Mouse (Mus musculus): Measurements from ENCODE around the gene Tmem168. TPM values are rescaled to one million over a fixed set of nuclear protein-coding genes. Genes with fewer than 3 reads are reported as not detected.

Gene Tmem168
- polyA plus RNA-seq, 1 experiment: 2.4 TPM

DNA sequence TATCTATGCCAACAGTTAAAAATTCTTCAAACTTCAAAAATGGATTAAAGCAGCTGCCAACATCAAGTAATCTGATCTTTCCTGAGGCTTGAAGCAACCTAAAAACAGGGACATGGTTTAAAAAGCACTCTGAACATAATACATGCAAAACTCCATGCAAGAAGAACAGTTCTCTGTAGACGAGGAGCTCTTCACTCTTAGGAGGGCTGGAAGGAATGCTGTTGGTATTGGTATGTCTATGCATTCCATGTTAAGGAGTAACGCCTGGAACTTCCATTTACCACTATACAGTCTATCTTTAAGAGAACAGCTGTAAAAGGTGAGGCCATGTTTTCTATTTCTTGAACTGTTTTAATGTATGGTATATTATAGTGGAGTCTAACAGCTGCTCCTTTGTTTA, 22.7 kb upstream of the Tmem168 start:
- peaks cover 7% of the 10 kb centered on the region; the same call in 1 of the 2 replicates for H3K36me3 ChIP-seq (ENCODE audit: control insufficient read depth, insufficient read depth, low read length)
- WGBS: 86% methylated on average over 2 of the region's 2 CpGs
- no peaks in the 10 kb centered on the region for H3K27me3 ChIP-seq (ENCODE audit: control insufficient read depth, insufficient read depth, low read length)
- TF ChIP-seq POLR2A (IDR thresholded peaks at IDR 0.05; ENCODE audit: low read depth, low read length): no peak
- no peak overlapping the region for H3K27ac ChIP-seq (ENCODE audit: insufficient read depth, low read depth, low read length)
- H3K4me3 ChIP-seq (ENCODE audit: low read depth, low read length): no peak overlapping the region
- no peaks in the 10 kb centered on the region for H3K4me1 ChIP-seq (ENCODE audit: control insufficient read depth, insufficient read depth, insufficient read length, low read length)

DNA sequence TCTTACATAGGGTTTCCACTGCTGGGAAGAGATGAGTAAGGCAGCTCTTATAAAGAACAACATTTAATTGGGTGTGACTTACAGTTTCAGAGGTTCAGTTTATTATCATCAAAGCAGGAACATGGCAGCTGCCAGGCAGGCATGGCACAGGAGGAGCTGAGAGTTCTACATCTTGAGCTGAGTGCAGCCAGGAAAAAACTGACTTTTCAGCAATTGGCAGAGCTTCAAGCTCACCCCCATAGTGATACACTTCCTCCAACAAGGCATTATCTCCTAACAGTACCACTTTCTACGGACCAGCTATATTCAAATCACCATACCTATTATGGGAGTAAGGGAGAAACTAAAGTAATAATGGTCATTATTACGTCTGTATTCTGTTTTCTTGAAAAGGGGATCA, 11.7 kb upstream of the Tmem168 start:
- Histone ChIP-seq H3K4me3 (ENCODE audit: low read depth, low read length) (no peak overlapping the region), H3K27me3 (ENCODE audit: control insufficient read depth, insufficient read depth, low read length) (no peaks in the 10 kb centered on the region), H3K36me3 (ENCODE audit: control insufficient read depth, insufficient read depth, low read length) (no peaks in the 10 kb centered on the region), H3K27ac (ENCODE audit: insufficient read depth, low read depth, low read length) (no peak overlapping the region), H3K4me1 (ENCODE audit: control insufficient read depth, insufficient read depth, insufficient read length, low read length) (no peaks in the 10 kb centered on the region)
- 72% methylated on average over 2 of the region's 2 CpGs for WGBS
- no peak for TF ChIP-seq POLR2A (IDR thresholded peaks at IDR 0.05; ENCODE audit: low read depth, low read length)
- TF ChIP-seq CTCF (IDR thresholded peaks at IDR 0.05; ENCODE audit: extremely low read depth, insufficient read length, insufficient replicate concordance, low read depth, low read length): no peak

DNA sequence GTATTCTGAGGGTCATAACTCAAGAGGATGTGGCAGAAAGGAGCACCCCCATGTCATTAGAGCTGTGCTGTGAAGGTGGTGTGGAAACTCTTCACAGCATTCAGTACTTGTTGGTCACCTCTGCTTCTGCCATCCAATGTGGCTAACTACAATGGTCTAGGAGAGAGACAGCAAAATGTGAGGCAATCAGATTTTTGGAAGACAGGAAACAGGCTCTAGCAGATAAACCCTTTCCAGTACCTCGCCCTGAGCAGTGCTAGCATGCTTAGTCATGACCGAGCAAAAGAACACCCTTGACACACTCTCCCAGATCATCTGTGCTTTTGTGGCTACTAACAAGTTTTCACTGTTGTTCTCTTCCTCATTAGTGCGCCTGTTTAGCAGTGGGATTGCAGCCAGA, 9.2 kb upstream of the Tmem168 start:
- no peaks in the 10 kb centered on the region for H3K27me3 ChIP-seq (ENCODE audit: control insufficient read depth, insufficient read depth, low read length)
- H3K4me3 ChIP-seq (ENCODE audit: low read depth, low read length): no peak overlapping the region
- TF ChIP-seq CTCF (IDR thresholded peaks at IDR 0.05; ENCODE audit: extremely low read depth, insufficient read length, insufficient replicate concordance, low read depth, low read length): no peak
- TF ChIP-seq POLR2A (IDR thresholded peaks at IDR 0.05; ENCODE audit: low read depth, low read length): no peak
- no peaks in the 10 kb centered on the region for H3K36me3 ChIP-seq (ENCODE audit: control insufficient read depth, insufficient read depth, low read length)
- H3K4me1 ChIP-seq (ENCODE audit: control insufficient read depth, insufficient read depth, insufficient read length, low read length): no peaks in the 10 kb centered on the region
- H3K27ac ChIP-seq (ENCODE audit: insufficient read depth, low read depth, low read length): no peak overlapping the region
- 73% methylated on average over 3 of the region's 3 CpGs for WGBS

DNA sequence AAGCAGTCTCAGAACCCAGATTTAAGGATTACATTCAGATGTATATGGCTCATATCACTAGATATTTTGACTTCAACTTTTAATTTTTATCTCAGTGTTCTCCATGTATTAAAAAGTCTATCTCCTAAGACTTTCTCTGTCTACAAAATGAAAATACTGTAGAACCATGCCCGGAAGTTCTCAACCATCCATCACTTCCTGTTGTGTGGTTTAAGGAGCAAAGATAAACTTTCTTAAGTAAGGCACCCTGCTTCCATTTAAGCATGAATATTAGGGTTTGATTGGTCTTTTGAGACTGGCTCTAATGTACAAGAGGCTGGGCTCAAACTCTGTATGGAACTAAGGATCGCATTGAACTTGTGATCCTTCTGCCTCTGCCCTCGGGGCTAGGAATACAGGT, 6.7 kb upstream of the Tmem168 start:
- Histone ChIP-seq H3K4me3 (ENCODE audit: low read depth, low read length) (no peak overlapping the region), H3K4me1 (ENCODE audit: control insufficient read depth, insufficient read depth, insufficient read length, low read length) (no peaks in the 10 kb centered on the region), H3K27me3 (ENCODE audit: control insufficient read depth, insufficient read depth, low read length) (no peaks in the 10 kb centered on the region), H3K36me3 (ENCODE audit: control insufficient read depth, insufficient read depth, low read length) (no peaks in the 10 kb centered on the region), H3K27ac (ENCODE audit: insufficient read depth, low read depth, low read length) (no peak overlapping the region)
- no peak for TF ChIP-seq CTCF (IDR thresholded peaks at IDR 0.05; ENCODE audit: extremely low read depth, insufficient read length, insufficient replicate concordance, low read depth, low read length)
- no peak for TF ChIP-seq POLR2A (IDR thresholded peaks at IDR 0.05; ENCODE audit: low read depth, low read length)
- 83% methylated on average over 3 of the region's 3 CpGs for WGBS

DNA sequence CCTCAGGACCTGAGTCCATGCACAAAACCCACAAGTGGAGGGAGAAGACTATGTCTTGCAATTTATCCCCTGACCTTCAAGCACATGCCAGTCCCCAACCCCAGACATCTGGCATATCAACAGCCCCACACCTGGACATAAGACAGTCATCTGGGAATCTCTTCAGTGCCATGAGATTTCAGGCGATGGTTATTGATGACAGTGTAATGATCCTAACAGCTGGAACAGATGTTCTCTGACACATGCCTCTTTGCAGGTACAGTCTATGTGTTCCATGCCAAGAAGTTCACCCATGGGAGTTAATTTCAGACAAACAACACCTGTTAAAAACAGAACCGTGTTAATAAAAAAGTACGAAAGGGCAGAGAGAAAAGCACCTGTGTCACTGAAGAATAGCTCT, 5.8 kb upstream of the Tmem168 start:
- no peaks in the 10 kb centered on the region for H3K4me1 ChIP-seq (ENCODE audit: control insufficient read depth, insufficient read depth, insufficient read length, low read length)
- H3K27ac ChIP-seq (ENCODE audit: insufficient read depth, low read depth, low read length): no peak overlapping the region
- WGBS: 49% methylated on average over 3 of the region's 3 CpGs
- H3K4me3 ChIP-seq (ENCODE audit: low read depth, low read length): no peak overlapping the region
- no peaks in the 10 kb centered on the region for H3K27me3 ChIP-seq (ENCODE audit: control insufficient read depth, insufficient read depth, low read length)
- no peaks in the 10 kb centered on the region for H3K36me3 ChIP-seq (ENCODE audit: control insufficient read depth, insufficient read depth, low read length)
- TF ChIP-seq CTCF (IDR thresholded peaks at IDR 0.05; ENCODE audit: extremely low read depth, insufficient read length, insufficient replicate concordance, low read depth, low read length): no peak
- TF ChIP-seq POLR2A (IDR thresholded peaks at IDR 0.05; ENCODE audit: low read depth, low read length): no peak

DNA sequence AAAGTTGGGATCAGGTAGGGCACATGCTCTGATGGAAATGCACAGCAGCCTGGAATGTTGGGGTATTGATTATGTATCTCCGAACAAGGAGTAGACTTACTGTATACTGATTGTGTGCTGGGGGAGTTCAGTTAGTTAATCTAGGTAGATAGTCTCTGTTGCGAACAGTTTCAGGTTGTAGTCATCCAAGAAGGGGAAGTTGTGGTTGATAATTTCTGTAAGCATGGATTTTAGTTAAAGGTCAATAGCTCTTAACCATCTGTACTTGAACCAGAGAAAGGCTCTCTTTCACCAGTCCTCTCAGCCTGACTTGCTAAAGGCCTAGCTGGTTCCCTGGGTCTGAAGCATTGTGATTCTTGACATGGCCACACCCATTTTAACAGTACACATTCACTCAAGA, 3.0 kb upstream of the Tmem168 start:
- no peaks in the 10 kb centered on the region for H3K36me3 ChIP-seq (ENCODE audit: control insufficient read depth, insufficient read depth, low read length)
- H3K4me1 ChIP-seq (ENCODE audit: control insufficient read depth, insufficient read depth, insufficient read length, low read length): no peaks in the 10 kb centered on the region; the same call in 1 of the 2 replicates
- WGBS: 87% methylated on average over 2 of the region's 2 CpGs
- no peak for TF ChIP-seq CTCF (IDR thresholded peaks at IDR 0.05; ENCODE audit: extremely low read depth, insufficient read length, insufficient replicate concordance, low read depth, low read length)
- TF ChIP-seq POLR2A (IDR thresholded peaks at IDR 0.05; ENCODE audit: low read depth, low read length): no peak
- no peak overlapping the region for H3K4me3 ChIP-seq (ENCODE audit: low read depth, low read length)
- H3K27ac ChIP-seq (ENCODE audit: insufficient read depth, low read depth, low read length): no peak overlapping the region
- no peaks in the 10 kb centered on the region for H3K27me3 ChIP-seq (ENCODE audit: control insufficient read depth, insufficient read depth, low read length)

DNA sequence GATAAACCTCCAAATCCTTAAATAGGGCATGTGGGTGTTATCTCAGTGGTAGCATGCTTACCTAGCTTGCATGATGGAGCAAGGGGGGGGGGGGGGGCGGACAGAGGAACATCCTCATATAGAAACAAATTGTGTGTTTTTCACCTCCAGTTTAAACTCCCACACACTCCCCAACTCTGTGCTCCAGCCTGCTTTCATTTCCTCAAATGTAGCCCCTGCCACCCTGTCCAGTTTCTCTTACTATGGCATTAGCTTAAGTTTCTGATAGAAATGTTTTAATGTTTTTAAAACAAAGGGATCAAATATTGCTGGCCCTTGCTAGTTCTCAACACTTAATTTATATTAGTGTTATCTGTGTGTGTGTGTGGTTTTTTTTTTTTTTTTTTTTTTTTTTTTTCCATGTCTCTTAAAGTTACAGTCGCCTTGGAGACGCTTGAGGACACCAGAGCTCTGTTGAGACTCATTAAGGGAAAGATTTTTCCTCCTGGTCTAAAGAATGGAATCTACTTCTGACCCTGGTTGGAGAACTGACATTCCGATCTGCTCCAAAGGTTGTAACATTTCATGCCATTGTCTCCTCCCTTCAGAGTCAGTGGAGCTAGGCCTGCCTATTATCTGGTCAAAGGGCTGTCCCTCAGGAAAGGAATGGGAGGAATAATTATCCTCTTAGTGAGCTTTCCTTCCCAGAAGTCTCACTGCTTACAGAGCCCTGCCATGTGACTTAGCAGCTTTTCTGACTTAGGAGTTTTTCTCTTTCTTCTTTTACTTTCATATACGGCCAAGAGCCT, 1.6 kb upstream of the Tmem168 start:
- WGBS: 82% methylated on average over 5 of the region's 5 CpGs
- Histone ChIP-seq H3K36me3 (ENCODE audit: control insufficient read depth, insufficient read depth, low read length) (no peaks in the 10 kb centered on the region), H3K27me3 (ENCODE audit: control insufficient read depth, insufficient read depth, low read length) (no peaks in the 10 kb centered on the region), H3K27ac (ENCODE audit: insufficient read depth, low read depth, low read length) (no peak overlapping the region), H3K4me3 (ENCODE audit: low read depth, low read length) (no peak overlapping the region), H3K4me1 (ENCODE audit: control insufficient read depth, insufficient read depth, insufficient read length, low read length) (no peaks in the 10 kb centered on the region; the same call in 1 of the 2 replicates)
- TF ChIP-seq POLR2A (IDR thresholded peaks at IDR 0.05; ENCODE audit: low read depth, low read length): no peak
